Mouse (Mus musculus): Measurements from ENCODE around the gene Narfl. TPM values are rescaled to one million over a fixed set of nuclear protein-coding genes. Genes with fewer than 3 reads are reported as not detected.

Gene Narfl
- polyA plus RNA-seq, 1 experiment from 2014 or later, result 38.3 TPM

GRCm38 (mm10) chr17:25781339-25781738 is 7.8 kb downstream of the Narfl start:
- ATAC-seq (replicated peaks; ENCODE audit: extremely low read depth, insufficient read depth, low FRiP score), result no peak
- 75% methylated on average over 6 of the region's 6 CpGs for WGBS

DNA sequence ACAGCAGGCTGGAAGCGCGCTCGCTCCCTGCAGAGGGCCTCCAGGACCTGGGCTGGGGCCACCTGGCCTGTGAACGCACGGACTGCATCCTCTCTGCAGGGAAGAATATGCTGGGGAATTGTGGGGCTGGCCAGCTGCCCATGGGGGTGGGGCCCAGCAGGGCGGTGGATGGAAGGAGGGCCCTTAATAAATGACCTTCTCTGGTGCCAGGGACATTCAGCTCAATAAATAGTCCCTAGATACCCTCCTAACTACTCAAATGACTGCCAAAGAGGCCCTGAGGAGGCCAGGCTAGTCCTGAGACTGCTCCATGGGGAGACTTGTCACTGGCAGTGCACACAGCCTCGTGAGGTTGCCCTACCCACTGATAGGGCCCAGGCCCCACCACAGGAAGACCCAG is 9.5 kb downstream of the Narfl start:
- H3K27ac ChIP-seq (ENCODE audit: low read length), result peak overlapping the region; percentile 70
- H3K4me1 ChIP-seq (ENCODE audit: control insufficient read depth, insufficient read depth, low read length), result peaks cover 22% of the 10 kb centered on the region
- 54% methylated on average over 7 of the region's 7 CpGs for WGBS
- no peak; the same call in 1 of the 2 replicates for ATAC-seq (replicated peaks; ENCODE audit: extremely low read depth, insufficient read depth, low FRiP score)
- no peaks in the 10 kb centered on the region for H3K27me3 ChIP-seq (ENCODE audit: control insufficient read depth, insufficient read depth, low read length)
- H3K36me3 ChIP-seq (ENCODE audit: control insufficient read depth, insufficient read depth), result peaks cover 30% of the 10 kb centered on the region
- H3K4me2 ChIP-seq (ENCODE audit: low read depth, low read length), result no peak overlapping the region
- H3K9ac ChIP-seq (ENCODE audit: low read length), result 0 out of 2 replicates have a peak overlapping the region, but pooled peaks have one; percentile 4
- H3K4me3 ChIP-seq (ENCODE audit: low read length), result no peak overlapping the region
- H3K9me3 ChIP-seq (replicated peaks; ENCODE audit: control insufficient read depth, low read length), result no peaks in the 10 kb centered on the region

More at GRCm38 (mm10) chr17:25781339-25781738, 7.8 kb downstream of the Narfl start:
- H3K4me1 ChIP-seq (ENCODE audit: control insufficient read depth, insufficient read depth, low read length), result peaks cover 22% of the 10 kb centered on the region
- no peak overlapping the region for H3K4me2 ChIP-seq (ENCODE audit: low read depth, low read length)
- no peak overlapping the region for H3K27ac ChIP-seq (ENCODE audit: low read length)
- H3K36me3 ChIP-seq (ENCODE audit: control insufficient read depth, insufficient read depth), result peaks cover 37% of the 10 kb centered on the region
- H3K9me3 ChIP-seq (replicated peaks; ENCODE audit: control insufficient read depth, low read length), result no peaks in the 10 kb centered on the region
- no peak overlapping the region for H3K9ac ChIP-seq (ENCODE audit: low read length)
- no peak overlapping the region for H3K4me3 ChIP-seq (ENCODE audit: low read length)
- no peaks in the 10 kb centered on the region for H3K27me3 ChIP-seq (ENCODE audit: control insufficient read depth, insufficient read depth, low read length)

DNA sequence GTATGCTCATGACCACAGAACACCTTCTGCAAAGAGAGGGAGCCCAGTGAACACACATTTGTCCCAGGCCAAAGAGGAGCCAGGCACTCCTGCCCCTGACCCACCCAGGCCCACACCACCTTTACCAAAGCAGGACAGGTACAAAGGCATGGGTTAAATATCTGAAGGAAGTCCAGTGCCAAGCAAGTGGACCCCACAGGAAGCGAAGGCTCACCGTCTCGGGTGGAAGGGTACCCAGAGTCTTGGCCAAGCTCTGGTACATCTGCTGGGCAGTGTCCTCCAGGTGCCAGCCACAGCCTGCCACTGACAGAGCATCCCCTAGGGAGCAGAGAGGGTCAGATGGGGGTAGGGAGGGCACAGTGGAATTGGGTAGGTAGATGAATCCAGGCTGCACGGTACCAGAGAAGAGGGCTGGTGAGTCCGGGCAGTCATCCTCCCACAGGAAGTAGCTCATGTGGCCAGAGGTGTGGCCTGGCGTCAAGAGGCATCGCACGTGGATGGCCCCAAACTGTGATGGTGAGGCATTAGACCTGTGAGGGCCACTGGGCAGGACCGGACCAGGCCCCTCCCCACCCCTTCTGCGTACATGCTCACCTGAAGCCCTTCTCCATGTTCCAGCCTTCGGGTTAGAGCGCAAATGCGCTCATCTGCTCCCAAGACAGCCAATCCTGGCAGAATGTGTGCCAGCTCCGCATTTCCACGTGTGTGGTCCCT is 10.4 kb downstream of the Narfl start:
- H3K9me3 ChIP-seq (replicated peaks; ENCODE audit: control insufficient read depth, low read length), result no peaks in the 10 kb centered on the region
- WGBS, result 78% methylated on average over 15 of the region's 15 CpGs
- H3K27ac ChIP-seq (ENCODE audit: low read length), result no peak overlapping the region; the same call in 1 of the 2 replicates
- H3K9ac ChIP-seq (ENCODE audit: low read length), result peak overlapping the region; percentile 77
- peaks cover 23% of the 10 kb centered on the region for H3K36me3 ChIP-seq (ENCODE audit: control insufficient read depth, insufficient read depth)
- H3K4me2 ChIP-seq (ENCODE audit: low read depth, low read length), result peak overlapping the region; percentile 84
- peaks cover 22% of the 10 kb centered on the region for H3K4me1 ChIP-seq (ENCODE audit: control insufficient read depth, insufficient read depth, low read length)
- H3K4me3 ChIP-seq (ENCODE audit: low read length), result peak overlapping the region; percentile 85
- H3K27me3 ChIP-seq (ENCODE audit: control insufficient read depth, insufficient read depth, low read length), result no peaks in the 10 kb centered on the region
- ATAC-seq (replicated peaks; ENCODE audit: extremely low read depth, insufficient read depth, low FRiP score), result no peak

GRCm38 (mm10) chr17:25785281-25785745 is 11.7 kb downstream of the Narfl start, which contains the start of gene Haghl:
Gene Haghl, minus strand, starts transcription at chr17:25785673.
- peak within 1 kb of the TSS; percentile 77 for H3K9ac ChIP-seq (ENCODE audit: low read length)
- peak; percentile 88 for ATAC-seq (replicated peaks; ENCODE audit: extremely low read depth, insufficient read depth, low FRiP score)
- H3K4me1 ChIP-seq (ENCODE audit: control insufficient read depth, insufficient read depth, low read length), result peaks cover 22% of the 10 kb centered on the region
- peak within 1 kb of the TSS; percentile 84 for H3K4me2 ChIP-seq (ENCODE audit: low read depth, low read length)
- no peaks in the 10 kb centered on the region for H3K27me3 ChIP-seq (ENCODE audit: control insufficient read depth, insufficient read depth, low read length)
- peak within 1 kb of the TSS; percentile 85 for H3K4me3 ChIP-seq (ENCODE audit: low read length)
- H3K36me3 ChIP-seq (ENCODE audit: control insufficient read depth, insufficient read depth), result peaks cover 16% of the 10 kb centered on the region
- peak within 1 kb of the TSS; percentile 94 for H3K27ac ChIP-seq (ENCODE audit: low read length)
- under 1% methylated on average over 23 of the region's 23 CpGs for WGBS
- no peaks in the 10 kb centered on the region for H3K9me3 ChIP-seq (replicated peaks; ENCODE audit: control insufficient read depth, low read length)

- Histone ChIP-seq H3K27ac (ENCODE audit: low read length) (peak within 1 kb of the TSS; percentile 94), H3K36me3 (ENCODE audit: control insufficient read depth, insufficient read depth) (peaks cover 13% of the 10 kb centered on the region), H3K27me3 (ENCODE audit: control insufficient read depth, insufficient read depth, low read length) (no peaks in the 10 kb centered on the region), H3K9me3 (replicated peaks; ENCODE audit: control insufficient read depth, low read length) (no peaks in the 10 kb centered on the region), H3K4me3 (ENCODE audit: low read length) (peak within 1 kb of the TSS; percentile 85), H3K4me2 (ENCODE audit: low read depth, low read length) (peak within 1 kb of the TSS; percentile 84), H3K4me1 (ENCODE audit: control insufficient read depth, insufficient read depth, low read length) (peaks cover 27% of the 10 kb centered on the region), H3K9ac (ENCODE audit: low read length) (peak within 1 kb of the TSS; percentile 77)
- no peak for ATAC-seq (replicated peaks; ENCODE audit: extremely low read depth, insufficient read depth, low FRiP score)
- 66% methylated on average over 3 of the region's 3 CpGs for WGBS
Measured at GRCm38 (mm10) chr17:25786280-25786679, 12.7 kb downstream of the Narfl start, which contains the start of gene Ccdc78. Gene Ccdc78, plus strand, starts transcription at chr17:25786580.

GRCm38 (mm10) chr17:25786781-25787504 is 13.4 kb downstream of the Narfl start:
- no peaks in the 10 kb centered on the region for H3K27me3 ChIP-seq (ENCODE audit: control insufficient read depth, insufficient read depth, low read length)
- H3K4me2 ChIP-seq (ENCODE audit: low read depth, low read length), result no peak overlapping the region
- H3K36me3 ChIP-seq (ENCODE audit: control insufficient read depth, insufficient read depth), result peaks cover 8% of the 10 kb centered on the region
- WGBS, result 88% methylated on average over 9 of the region's 9 CpGs
- no peak for ATAC-seq (replicated peaks; ENCODE audit: extremely low read depth, insufficient read depth, low FRiP score)
- H3K9me3 ChIP-seq (replicated peaks; ENCODE audit: control insufficient read depth, low read length), result no peaks in the 10 kb centered on the region
- peaks cover 31% of the 10 kb centered on the region for H3K4me1 ChIP-seq (ENCODE audit: control insufficient read depth, insufficient read depth, low read length)
- H3K9ac ChIP-seq (ENCODE audit: low read length), result no peak overlapping the region
- no peak overlapping the region for H3K27ac ChIP-seq (ENCODE audit: low read length)
- H3K4me3 ChIP-seq (ENCODE audit: low read length), result no peak overlapping the region

DNA sequence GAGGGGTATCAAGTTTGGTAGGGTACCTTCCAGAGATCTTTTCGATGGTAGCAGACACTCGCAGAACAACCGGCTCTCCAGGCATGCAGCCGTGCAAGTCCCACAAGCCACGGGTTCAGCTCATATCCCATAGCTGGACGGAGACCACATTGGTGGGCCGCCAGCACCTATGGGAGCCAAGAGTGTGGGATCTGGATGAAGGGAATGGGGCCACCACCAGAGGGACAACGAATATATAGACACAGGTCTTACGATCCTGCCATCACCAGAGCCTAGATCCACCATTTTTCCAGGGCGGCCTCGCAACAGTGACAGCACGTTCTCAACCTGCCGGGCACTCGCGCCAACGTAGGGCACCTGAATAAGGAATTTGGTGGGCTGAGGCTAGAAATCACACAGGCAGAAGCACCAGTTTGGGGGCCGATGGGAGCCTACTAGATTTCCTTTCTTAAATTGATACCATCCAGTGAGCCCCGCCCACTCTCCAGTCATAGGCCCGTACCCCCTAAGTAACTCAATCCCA is 17.8 kb downstream of the Narfl start:
- H3K4me1 ChIP-seq (ENCODE audit: control insufficient read depth, insufficient read depth, low read length), result peaks cover 26% of the 10 kb centered on the region

GRCm38 (mm10) chr17:25791843-25792527 is 18.4 kb downstream of the Narfl start:
- peak; percentile 59 for ATAC-seq (replicated peaks; ENCODE audit: extremely low read depth, insufficient read depth, low FRiP score)
- Histone ChIP-seq H3K36me3 (ENCODE audit: control insufficient read depth, insufficient read depth) (no peaks in the 10 kb centered on the region), H3K4me3 (ENCODE audit: low read length) (peak overlapping the region; percentile 91), H3K9me3 (replicated peaks; ENCODE audit: control insufficient read depth, low read length) (no peaks in the 10 kb centered on the region), H3K9ac (ENCODE audit: low read length) (peak overlapping the region; percentile 91), H3K27ac (ENCODE audit: low read length) (peak overlapping the region; percentile 95), H3K27me3 (ENCODE audit: control insufficient read depth, insufficient read depth, low read length) (no peaks in the 10 kb centered on the region), H3K4me1 (ENCODE audit: control insufficient read depth, insufficient read depth, low read length) (peaks cover 27% of the 10 kb centered on the region), H3K4me2 (ENCODE audit: low read depth, low read length) (peak overlapping the region; percentile 96)
- under 1% methylated on average over 45 of the region's 45 CpGs for WGBS

More for the DNA sequence above, 17.8 kb downstream of the Narfl start:
- H3K9ac ChIP-seq (ENCODE audit: low read length), result peak overlapping the region; percentile 91
- WGBS, result 28% methylated on average over 19 of the region's 19 CpGs
- peak overlapping the region; percentile 91 for H3K4me3 ChIP-seq (ENCODE audit: low read length)
- H3K27me3 ChIP-seq (ENCODE audit: control insufficient read depth, insufficient read depth, low read length), result no peaks in the 10 kb centered on the region
- H3K4me2 ChIP-seq (ENCODE audit: low read depth, low read length), result peak overlapping the region; percentile 96
- H3K36me3 ChIP-seq (ENCODE audit: control insufficient read depth, insufficient read depth), result no peaks in the 10 kb centered on the region
- no peak for ATAC-seq (replicated peaks; ENCODE audit: extremely low read depth, insufficient read depth, low FRiP score)
- peak overlapping the region; percentile 95; the same call in 1 of the 2 replicates for H3K27ac ChIP-seq (ENCODE audit: low read length)
- no peaks in the 10 kb centered on the region for H3K9me3 ChIP-seq (replicated peaks; ENCODE audit: control insufficient read depth, low read length)

All from heart, embryonic 16.5 days (tissue).